Mouse (Mus musculus): ENCODE results near the gene Fam181a. TPM values are rescaled to one million over a fixed set of nuclear protein-coding genes. Genes with fewer than 3 reads are reported as not detected.

The Fam181a gene
- polyA plus RNA-seq (2017; shearing (Covaris generic)), result not detected

GRCm38 (mm10) chr12:103310744-103311267 is at the start of gene Fam181a:
Fam181a (plus strand) TSS chr12:103310975.

GRCm38 (mm10) chr12:103355746-103356414 is 45.1 kb downstream of the Fam181a start, which contains the start of gene Asb2:
Asb2 (minus strand) TSS chr12:103356001.

Other genes with a start within 250 kb of the Fam181a start
- gene Prima1, start 68.8 kb upstream of the Fam181a start, polyA plus RNA-seq (2017; shearing (Covaris generic)), result not detected
- 16.8 TPM for gene Asb2, start 45.0 kb downstream of the Fam181a start, polyA plus RNA-seq (2017; shearing (Covaris generic))
- 1.8 TPM for gene Otub2, start 77.7 kb downstream of the Fam181a start, polyA plus RNA-seq (2017; shearing (Covaris generic))
- gene 9330161L09Rik, start 96.8 kb downstream of the Fam181a start, polyA plus RNA-seq (2017; shearing (Covaris generic)), result 1.3 TPM
- 184 TPM for gene Ddx24, start 114.9 kb downstream of the Fam181a start, polyA plus RNA-seq (2017; shearing (Covaris generic))
- 375 TPM for gene Ifi27, start 123.2 kb downstream of the Fam181a start, polyA plus RNA-seq (2017; shearing (Covaris generic))
- 1,287 TPM for gene Ifi27l2a, start 132.7 kb downstream of the Fam181a start, polyA plus RNA-seq (2017; shearing (Covaris generic))
- not detected for gene Ifi27l2b, start 146.2 kb downstream of the Fam181a start, polyA plus RNA-seq (2017; shearing (Covaris generic))
- gene Ppp4r4, start 221.3 kb downstream of the Fam181a start, polyA plus RNA-seq (2017; shearing (Covaris generic)), result 0.12 TPM